ENCODE assay signal across 8 mouse cellular contexts in the genomic region with DNA sequence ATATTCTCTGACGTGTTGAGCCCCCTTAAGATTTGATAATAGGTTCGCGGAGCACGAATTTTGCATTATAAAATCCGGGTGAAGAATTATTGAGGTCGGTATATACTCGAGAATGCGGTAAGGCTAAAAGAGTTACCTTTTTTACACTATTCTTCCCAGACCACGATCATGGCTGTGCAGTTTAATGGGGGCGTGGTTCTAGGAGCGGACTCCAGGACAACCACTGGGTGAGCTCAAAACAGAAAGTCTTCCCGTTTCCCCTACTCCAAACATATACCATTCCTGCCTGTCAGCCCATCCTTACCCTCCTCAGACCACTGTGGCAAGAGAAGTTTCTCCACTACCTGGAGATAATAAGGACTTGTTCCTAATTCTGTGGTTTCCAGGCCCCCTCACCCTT. TPM values are rescaled to one million over a fixed set of nuclear protein-coding genes. Genes with fewer than 3 reads are reported as not detected.
DNase-seq lines count a peak whose midpoint lies in the region; ATAC-seq lines count a peak whose summit lies in the region.

No protein-coding gene starts in this region.

- no peak overlapping the region for H3K27ac ChIP-seq in lung, embryonic 16.5 days (ENCODE audit: low read length)
- H3K27ac ChIP-seq in embryonic facial prominence, embryonic 12.5 days, result 0 out of 2 replicates have a peak overlapping the region, but pooled peaks have one; percentile 50
- H3K27ac ChIP-seq in intestine, embryonic 16.5 days (ENCODE audit: low read length), result peak overlapping the region; percentile 19; the same call in 1 of the 2 replicates
- peak overlapping the region; percentile 69 for H3K27ac ChIP-seq in neural tube, embryonic 15.5 days (replicated peaks)

- H3K9ac ChIP-seq in lung, embryonic 16.5 days (ENCODE audit: low read length), result peak overlapping the region; percentile 81
- peak overlapping the region; percentile 81 for H3K9ac ChIP-seq in embryonic facial prominence, embryonic 12.5 days
- H3K9ac ChIP-seq in intestine, embryonic 16.5 days (ENCODE audit: low read depth, low read length), result peak overlapping the region; percentile 82
- peak overlapping the region; percentile 66 for H3K9ac ChIP-seq in neural tube, embryonic 15.5 days (replicated peaks)

- H3K9me3 ChIP-seq in lung, embryonic 16.5 days (ENCODE audit: control insufficient read depth, low read length), result no peaks in the 10 kb centered on the region
- H3K9me3 ChIP-seq in embryonic facial prominence, embryonic 12.5 days, result no peaks in the 10 kb centered on the region
- H3K9me3 ChIP-seq in intestine, embryonic 16.5 days (ENCODE audit: control insufficient read depth, low read length), result no peaks in the 10 kb centered on the region
- H3K9me3 ChIP-seq in neural tube, embryonic 15.5 days (replicated peaks), result no peaks in the 10 kb centered on the region

- H3K4me1 ChIP-seq in lung, embryonic 16.5 days (replicated peaks; ENCODE audit: control insufficient read depth, insufficient read depth, low read length), result peaks cover 5% of the 10 kb centered on the region
- peaks cover 8% of the 10 kb centered on the region for H3K4me1 ChIP-seq in embryonic facial prominence, embryonic 12.5 days
- peaks cover 8% of the 10 kb centered on the region for H3K4me1 ChIP-seq in intestine, embryonic 16.5 days (ENCODE audit: control insufficient read depth, insufficient read depth, low read length)
- peaks cover 20% of the 10 kb centered on the region for H3K4me1 ChIP-seq in neural tube, embryonic 15.5 days

- peak overlapping the region; percentile 58 for H3K4me2 ChIP-seq in lung, embryonic 16.5 days (ENCODE audit: low read depth, low read length)
- H3K4me2 ChIP-seq in embryonic facial prominence, embryonic 12.5 days (replicated peaks), result peak overlapping the region; percentile 76
- peak overlapping the region; percentile 64 for H3K4me2 ChIP-seq in intestine, embryonic 16.5 days (ENCODE audit: low read depth, low read length)
- H3K4me2 ChIP-seq in neural tube, embryonic 15.5 days, result peak overlapping the region; percentile 86

- peak; percentile 42 for ATAC-seq in lung, embryonic 16.5 days (ENCODE audit: low read depth)
- 0 out of 2 replicates have a peak, but pooled peaks have one; percentile 31 for ATAC-seq in embryonic facial prominence, embryonic 12.5 days (ENCODE audit: insufficient number of reproducible peaks, insufficient read depth, low FRiP score, low TSS enrichment)
- peak; percentile 34 for ATAC-seq in intestine, embryonic 16.5 days
- ATAC-seq in neural tube, embryonic 15.5 days (ENCODE audit: low FRiP score), result peak; percentile 29; the same call in 1 of the 2 replicates

- H3K36me3 ChIP-seq in lung, embryonic 16.5 days (ENCODE audit: control insufficient read depth, insufficient read depth, low read length), result peaks cover 18% of the 10 kb centered on the region
- H3K36me3 ChIP-seq in embryonic facial prominence, embryonic 12.5 days, result peaks cover 34% of the 10 kb centered on the region
- H3K36me3 ChIP-seq in intestine, embryonic 16.5 days (ENCODE audit: control insufficient read depth, insufficient read depth, low read length), result 0 out of 2 replicates have a peak, but pooled peaks cover 4% of the 10 kb centered on the region
- H3K36me3 ChIP-seq in neural tube, embryonic 15.5 days, result peaks cover 30% of the 10 kb centered on the region

- DNase-seq in lung, postnatal 10 days, result no peak
- DNase-seq in layer of hippocampus, adult 9-10 months (ENCODE audit: low spot score), result no peak
- DNase-seq in thymus, postnatal 14 days, result no peak
- DNase-seq in gastrocnemius, postnatal 10 days, result no peak

- H3K4me3 ChIP-seq in lung, embryonic 16.5 days (ENCODE audit: low read length), result peak overlapping the region; percentile 78
- peak overlapping the region; percentile 63 for H3K4me3 ChIP-seq in embryonic facial prominence, embryonic 12.5 days
- H3K4me3 ChIP-seq in intestine, embryonic 16.5 days (ENCODE audit: low read length), result peak overlapping the region; percentile 73
- H3K4me3 ChIP-seq in neural tube, embryonic 15.5 days (replicated peaks), result peak overlapping the region; percentile 69

- no peaks in the 10 kb centered on the region for H3K27me3 ChIP-seq in lung, embryonic 16.5 days (ENCODE audit: control insufficient read depth, insufficient read depth, low read depth, low read length)
- no peaks in the 10 kb centered on the region for H3K27me3 ChIP-seq in embryonic facial prominence, embryonic 12.5 days
- H3K27me3 ChIP-seq in intestine, embryonic 16.5 days (replicated peaks; ENCODE audit: control insufficient read depth, insufficient read depth, low read length), result no peaks in the 10 kb centered on the region
- H3K27me3 ChIP-seq in neural tube, embryonic 15.5 days (replicated peaks), result no peaks in the 10 kb centered on the region

- 1% methylated on average over 12 of the region's 12 CpGs for WGBS in lung, embryonic 16.5 days
- WGBS in embryonic facial prominence, embryonic 12.5 days, result 4% methylated on average over 12 of the region's 12 CpGs
- WGBS in intestine, embryonic 16.5 days, result 2% methylated on average over 12 of the region's 12 CpGs
- 4% methylated on average over 12 of the region's 12 CpGs for WGBS in neural tube, embryonic 15.5 days

RNA-seq across cellular contexts. Expression of a gene that starts 0.6 kb away (rescaled TPM):
- polyA plus RNA-seq in lung, embryonic 16.5 days (2015; fragmentation: Nextera tagmentation; extraction: Ambion mirVana), result 711 and 738 TPM in 2 replicates
- 784 and 848 TPM in 2 replicates for polyA plus RNA-seq in embryonic facial prominence, embryonic 12.5 days (2016; fragmentation: Nextera tagmentation; extraction: Ambion mirVana)
- 626 and 669 TPM in 2 replicates for polyA plus RNA-seq in intestine, embryonic 16.5 days (2015; fragmentation: Nextera tagmentation; extraction: Ambion mirVana)
- 756 and 815 TPM in 2 replicates for polyA plus RNA-seq in neural tube, embryonic 15.5 days (2015; fragmentation: Nextera tagmentation; extraction: Ambion mirVana)
- 100 to 1,000 TPM; 326 to 361 TPM for total RNA-seq in gastrocnemius, postnatal 10 days (2021)

RNA-seq across cellular contexts. Expression of a gene that starts 6.7 kb away (rescaled TPM):
- polyA plus RNA-seq in lung, embryonic 16.5 days (2015; fragmentation: Nextera tagmentation; extraction: Ambion mirVana), result 0.54 and 0.73 TPM in 2 replicates
- 0.50 and 0.77 TPM in 2 replicates for polyA plus RNA-seq in embryonic facial prominence, embryonic 12.5 days (2016; fragmentation: Nextera tagmentation; extraction: Ambion mirVana)
- 1.9 and 2.0 TPM in 2 replicates for polyA plus RNA-seq in intestine, embryonic 16.5 days (2015; fragmentation: Nextera tagmentation; extraction: Ambion mirVana)
- polyA plus RNA-seq in neural tube, embryonic 15.5 days (2015; fragmentation: Nextera tagmentation; extraction: Ambion mirVana), result 0.15 and 0.41 TPM in 2 replicates
- not detected for total RNA-seq in gastrocnemius, postnatal 10 days (2021)

RNA-seq across cellular contexts. Expression of a gene that starts 7.0 kb away (rescaled TPM):
- polyA plus RNA-seq in lung, embryonic 16.5 days (2015; fragmentation: Nextera tagmentation; extraction: Ambion mirVana), result not detected in 2 replicates
- polyA plus RNA-seq in embryonic facial prominence, embryonic 12.5 days (2016; fragmentation: Nextera tagmentation; extraction: Ambion mirVana), result not detected in 2 replicates
- not detected in 2 replicates for polyA plus RNA-seq in intestine, embryonic 16.5 days (2015; fragmentation: Nextera tagmentation; extraction: Ambion mirVana)
- polyA plus RNA-seq in neural tube, embryonic 15.5 days (2015; fragmentation: Nextera tagmentation; extraction: Ambion mirVana), result not detected in 2 replicates
- not detected for total RNA-seq in gastrocnemius, postnatal 10 days (2021)

RNA-seq across cellular contexts. Expression of a gene that starts 11.3 kb away (rescaled TPM):
- polyA plus RNA-seq in lung, embryonic 16.5 days (2015; fragmentation: Nextera tagmentation; extraction: Ambion mirVana), result 0.34 and 0.72 TPM in 2 replicates
- polyA plus RNA-seq in embryonic facial prominence, embryonic 12.5 days (2016; fragmentation: Nextera tagmentation; extraction: Ambion mirVana), result 0.26 and 0.48 TPM in 2 replicates
- polyA plus RNA-seq in intestine, embryonic 16.5 days (2015; fragmentation: Nextera tagmentation; extraction: Ambion mirVana), result 0.28 and 0.71 TPM in 2 replicates
- polyA plus RNA-seq in neural tube, embryonic 15.5 days (2015; fragmentation: Nextera tagmentation; extraction: Ambion mirVana), result 0.32 and 0.96 TPM in 2 replicates
- total RNA-seq in gastrocnemius, postnatal 10 days (2021), result not detected

RNA-seq across cellular contexts. Expression of a gene that starts 14.1 kb away (rescaled TPM):
- polyA plus RNA-seq in lung, embryonic 16.5 days (2015; fragmentation: Nextera tagmentation; extraction: Ambion mirVana), result 12.5 and 13.1 TPM in 2 replicates
- 4.4 and 6.7 TPM in 2 replicates for polyA plus RNA-seq in embryonic facial prominence, embryonic 12.5 days (2016; fragmentation: Nextera tagmentation; extraction: Ambion mirVana)
- polyA plus RNA-seq in intestine, embryonic 16.5 days (2015; fragmentation: Nextera tagmentation; extraction: Ambion mirVana), result 9.3 and 10.0 TPM in 2 replicates
- 16.1 and 18.1 TPM in 2 replicates for polyA plus RNA-seq in neural tube, embryonic 15.5 days (2015; fragmentation: Nextera tagmentation; extraction: Ambion mirVana)
- 10 to 100 TPM; 16.4 to 21.3 TPM for total RNA-seq in gastrocnemius, postnatal 10 days (2021)
